Mouse (Mus musculus) cerebellum, adult (tissue): ENCODE results near the gene Gm20911.
"Not testable (repeated sequence)": the region's sequence is repeated elsewhere in the genome, so short reads cannot be mapped to it uniquely, and the experiment has no call there.

ENCODE experiments used
- ATAC-seq: cut with Nextera tagmentation; 2 replicates; pipeline ENCODE4 v1.9.2; 2017; ENCODE audit warnings: mild to moderate bottlenecking, moderate library complexity, mixed read lengths; ENCODE audit not compliant: insufficient number of reproducible peaks, low FRiP score, low TSS enrichment

Gm20911 gene

GRCm38 (mm10) chrY:81457707-81458106, at the start of gene Gm20911:
Gene Gm20911 (plus strand): TSS chrY:81458007.
- not testable (repeated sequence) for ATAC-seq
